Mouse (Mus musculus) MN1 (cell line): ENCODE measurements around the gene Hormad1.
"Not testable (repeated sequence)": the region's sequence is repeated elsewhere in the genome, so short reads cannot be mapped to it uniquely, and the experiment has no call there.

Experiments
- DNase-seq: peaks from one replicate; pipeline ENCODE4 v3.0.0-alpha.2; 2016; ENCODE audit warnings: low spot score

Hormad1 gene

DNA sequence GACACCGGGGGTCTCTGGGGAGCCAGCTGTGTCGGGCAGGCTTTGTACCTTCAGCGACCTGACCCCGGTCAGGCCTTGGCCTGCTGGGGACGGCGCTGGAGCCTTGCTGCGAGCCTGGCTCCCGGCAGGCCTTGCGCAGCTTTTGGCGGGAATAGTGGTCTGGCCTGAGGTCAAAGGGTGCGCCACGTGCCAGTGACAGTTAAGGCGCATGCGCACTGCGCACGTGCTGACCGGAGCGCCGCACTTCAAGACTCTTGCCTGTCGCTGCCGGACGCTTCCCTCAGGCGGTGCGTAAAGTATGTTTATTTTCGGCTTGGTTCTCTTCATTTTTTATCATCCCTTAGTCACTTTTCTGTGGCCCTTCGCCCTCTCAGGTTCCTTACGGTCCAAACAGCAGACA, at the start of gene Hormad1:
Gene Hormad1, plus strand, starts transcription at position 241 of the 400 bp plus-strand sequence.
- no peak for DNase-seq

DNA sequence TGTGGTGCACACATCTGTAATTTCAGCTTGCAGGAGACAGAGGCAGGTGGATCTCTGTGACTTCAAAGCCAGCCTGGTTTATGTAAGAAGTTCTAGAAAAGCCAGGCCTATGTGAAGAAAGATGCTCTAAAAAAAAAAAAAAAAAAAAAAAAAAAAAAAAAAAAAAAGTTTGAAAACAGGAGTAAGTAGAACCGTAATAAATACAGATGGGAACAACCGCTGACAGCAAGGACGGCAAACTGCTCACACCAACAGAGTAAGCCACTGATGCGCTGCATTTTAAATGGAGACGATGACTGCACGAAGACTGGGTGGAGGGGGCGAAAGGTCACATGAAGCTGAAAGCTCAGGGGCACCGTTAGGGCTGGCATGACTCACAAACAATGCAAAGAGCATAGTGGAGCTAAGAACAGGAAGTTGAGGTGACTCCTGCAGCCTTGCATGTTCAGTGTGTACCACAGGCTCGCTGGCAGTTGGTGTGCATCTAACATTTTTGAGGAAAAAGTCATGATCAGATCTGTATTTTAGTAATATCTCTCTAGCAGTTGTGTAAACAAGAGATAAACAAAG, 47.8 kb upstream of the Hormad1 start:
- DNase-seq: no peak

GRCm38 (mm10) chr3:95516614-95517041, 42.8 kb upstream of the Hormad1 start:
- no peak for DNase-seq

DNA sequence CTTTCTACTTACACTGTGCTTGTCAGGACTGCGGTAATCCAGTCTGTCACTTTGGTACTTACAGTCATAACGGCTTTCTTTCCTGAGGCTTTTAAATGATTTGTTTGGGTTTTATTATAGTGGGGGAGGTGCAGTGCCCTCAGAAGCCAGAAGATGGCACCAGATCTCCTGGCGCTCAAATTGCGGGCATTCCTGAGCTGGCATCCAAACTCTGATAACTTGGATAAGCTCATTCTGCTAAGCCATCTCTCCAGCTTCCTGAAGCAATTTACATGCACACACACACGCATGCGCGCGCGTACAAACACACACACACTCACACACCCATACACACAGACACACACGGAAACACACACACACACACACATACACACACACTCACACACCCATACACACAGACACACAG, 42.0 kb upstream of the Hormad1 start:
- peak; percentile 75 for DNase-seq

DNA sequence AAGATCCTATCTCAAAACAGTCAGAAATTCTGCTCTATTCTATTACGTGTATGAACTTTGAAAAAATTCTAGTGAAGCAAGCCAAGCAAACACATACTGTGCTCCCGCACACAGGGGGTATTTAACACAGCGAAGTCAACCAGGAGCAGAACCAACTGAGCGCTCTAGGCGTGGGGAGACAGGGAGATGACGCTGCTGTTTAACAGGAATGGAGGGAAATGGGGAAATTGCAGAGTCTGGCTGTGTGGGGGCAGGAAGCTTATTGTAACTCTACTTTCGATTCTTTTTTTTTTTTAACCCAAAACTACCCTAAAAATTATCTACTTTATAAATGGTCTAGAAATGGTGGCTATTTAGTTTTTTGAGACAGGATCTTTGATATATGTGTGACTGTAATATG, 40.6 kb upstream of the Hormad1 start:
- DNase-seq: no peak

DNA sequence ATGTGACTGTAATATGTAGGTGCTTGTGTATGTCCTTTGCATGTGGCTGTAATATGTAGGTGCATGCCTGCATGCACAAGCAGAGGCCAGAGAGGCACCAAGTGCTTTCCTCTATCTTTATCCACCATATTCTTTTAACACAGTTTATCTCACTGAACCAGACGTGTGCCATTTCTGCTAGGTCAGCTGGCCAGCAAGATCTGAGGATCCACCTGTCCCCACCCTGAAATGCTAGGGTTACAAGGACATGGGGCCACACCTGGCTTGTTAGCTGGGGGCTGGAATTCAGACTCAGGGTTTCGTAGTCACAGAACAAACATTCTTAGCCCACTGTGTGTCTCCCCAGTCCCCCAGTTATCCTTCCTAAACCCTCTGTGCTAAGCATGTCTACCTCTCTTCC, 40.2 kb upstream of the Hormad1 start:
- no peak for DNase-seq

DNA sequence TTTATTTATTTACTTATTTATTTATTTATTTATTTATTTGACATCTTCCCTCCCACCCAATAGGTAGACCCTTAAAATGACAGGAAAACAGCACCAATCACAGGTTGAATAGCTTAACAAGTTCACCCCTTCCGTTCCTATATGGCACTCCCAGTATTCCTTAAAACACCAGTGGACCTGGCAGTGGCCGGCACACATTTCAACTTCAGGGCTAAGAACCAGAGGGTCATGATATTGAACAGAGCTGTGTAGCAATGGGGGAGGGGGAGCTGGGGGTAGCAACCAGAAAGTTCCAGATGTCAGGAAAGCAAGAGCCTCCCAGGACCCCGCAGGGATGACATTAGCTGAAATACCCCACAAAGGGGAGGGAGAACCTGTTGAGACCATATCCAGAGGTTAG, 39.4 kb upstream of the Hormad1 start:
- no peak for DNase-seq

GRCm38 (mm10) chr3:95521168-95521567, 38.3 kb upstream of the Hormad1 start:
- no peak for DNase-seq

DNA sequence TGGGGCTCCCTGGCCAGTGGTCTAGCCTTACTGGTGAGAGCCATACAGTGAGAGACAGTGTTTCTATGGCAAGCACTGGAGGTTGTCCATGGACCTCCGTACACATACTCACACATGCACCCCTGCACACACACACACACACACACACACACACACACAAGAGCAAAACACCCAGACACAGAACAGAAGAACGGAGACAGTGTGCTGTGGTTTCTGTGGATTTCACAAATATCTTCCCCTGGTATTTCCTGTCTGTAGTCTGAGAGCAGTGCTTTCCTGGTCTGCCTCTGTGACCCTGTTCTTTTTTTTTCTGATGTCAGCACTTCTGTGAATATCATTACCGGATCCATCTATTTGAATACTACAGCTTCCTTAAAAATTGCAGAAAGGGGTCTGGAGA, 35.8 kb upstream of the Hormad1 start:
- DNase-seq: no peak

DNA sequence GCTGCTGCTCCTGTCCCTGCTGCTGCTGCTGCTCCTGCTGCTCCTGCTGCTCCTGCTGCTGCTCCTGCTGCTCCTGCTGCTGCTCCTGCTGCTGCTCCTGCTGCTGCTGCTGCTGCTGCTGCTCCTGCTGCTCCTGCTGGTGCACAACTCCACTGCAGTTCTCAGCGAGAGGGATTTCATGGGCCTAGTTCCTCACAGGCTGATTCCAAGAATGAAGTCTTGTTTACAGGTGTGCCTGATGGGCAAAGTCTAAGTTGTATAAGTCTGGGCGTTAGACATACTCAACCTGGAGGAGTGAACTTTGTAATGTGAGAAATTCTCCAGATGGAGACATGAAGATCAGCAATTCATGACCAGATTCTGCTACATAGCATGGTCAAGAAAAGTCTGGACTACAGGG, 34.8 kb upstream of the Hormad1 start:
- DNase-seq: no peak

GRCm38 (mm10) chr3:95526111-95526510, 33.4 kb upstream of the Hormad1 start:
- DNase-seq: no peak

DNA sequence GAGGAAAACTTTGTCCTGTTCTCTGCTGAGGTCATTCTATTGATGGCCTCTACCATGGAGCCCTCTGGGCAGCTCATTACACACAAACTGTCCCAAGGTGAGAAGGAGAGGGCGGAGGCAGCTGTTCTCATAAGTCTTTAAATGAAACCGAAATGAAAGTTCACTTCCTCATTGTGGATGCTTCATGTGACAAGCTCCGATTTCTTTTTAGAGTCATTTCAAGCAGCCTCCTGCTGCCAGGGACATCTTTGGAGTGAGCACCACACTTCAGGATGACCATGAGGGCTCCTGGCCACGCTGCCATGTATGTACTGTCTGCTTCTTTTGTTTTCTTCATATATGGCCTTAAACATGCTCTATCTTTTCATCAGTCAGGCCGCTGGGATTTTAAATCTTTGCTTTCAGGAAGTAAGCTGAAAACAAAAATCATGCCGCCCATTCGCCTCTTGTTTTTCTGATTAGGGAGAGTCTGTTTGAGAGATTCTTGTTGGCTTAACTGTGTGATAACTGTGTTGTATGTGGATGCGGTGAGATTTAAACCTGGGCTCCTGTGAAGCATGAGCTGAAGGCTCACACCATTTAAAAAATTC, 32.8 kb upstream of the Hormad1 start, which contains the start of gene Ctss:
Gene Ctss, plus strand, starts transcription at position 165 of the 590 bp plus-strand sequence.
- DNase-seq: no peak

DNA sequence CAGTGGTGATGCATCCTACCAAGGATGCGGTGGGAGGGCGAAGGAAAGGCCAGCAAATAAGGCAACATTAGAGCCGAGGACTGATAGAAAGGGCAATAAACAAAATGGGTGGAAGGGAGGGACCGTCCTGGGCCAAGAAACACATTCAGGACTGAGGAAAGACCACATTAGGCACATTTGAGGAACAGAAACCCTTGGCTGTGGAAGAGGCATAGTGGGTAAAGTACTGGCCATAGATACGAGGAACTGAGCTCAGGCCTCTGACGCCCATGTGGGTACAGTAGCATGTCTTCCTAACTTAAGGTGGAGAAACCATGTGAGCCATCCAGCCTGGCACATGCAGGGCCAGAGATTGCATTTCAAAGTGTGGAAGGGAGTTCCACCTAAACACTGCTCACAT, 29.7 kb upstream of the Hormad1 start:
- DNase-seq: no peak

- no peak for DNase-seq
Observed at GRCm38 (mm10) chr3:95531025-95531424, 28.5 kb upstream of the Hormad1 start.

- no peak for DNase-seq
Observed at GRCm38 (mm10) chr3:95533364-95533763, 26.1 kb upstream of the Hormad1 start.

DNA sequence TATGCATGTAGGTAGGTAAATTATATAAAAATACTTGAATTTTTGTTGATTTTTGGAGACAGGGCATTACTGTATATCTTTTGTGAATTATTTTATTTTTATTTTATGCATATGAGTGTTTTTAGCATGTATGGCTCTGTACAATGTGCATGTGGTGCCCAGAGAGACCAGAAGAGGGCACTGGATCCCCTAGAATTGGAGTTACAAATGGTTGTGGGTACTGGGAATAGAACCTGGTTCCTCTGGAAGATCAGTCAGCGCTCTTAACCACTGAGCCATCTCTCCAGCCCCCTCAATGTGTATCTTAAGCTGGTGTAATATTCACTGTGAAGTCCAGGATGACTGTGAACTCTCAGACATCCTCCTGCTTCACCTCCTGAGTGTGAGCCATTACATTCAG, 24.6 kb upstream of the Hormad1 start:
- no peak for DNase-seq

DNA sequence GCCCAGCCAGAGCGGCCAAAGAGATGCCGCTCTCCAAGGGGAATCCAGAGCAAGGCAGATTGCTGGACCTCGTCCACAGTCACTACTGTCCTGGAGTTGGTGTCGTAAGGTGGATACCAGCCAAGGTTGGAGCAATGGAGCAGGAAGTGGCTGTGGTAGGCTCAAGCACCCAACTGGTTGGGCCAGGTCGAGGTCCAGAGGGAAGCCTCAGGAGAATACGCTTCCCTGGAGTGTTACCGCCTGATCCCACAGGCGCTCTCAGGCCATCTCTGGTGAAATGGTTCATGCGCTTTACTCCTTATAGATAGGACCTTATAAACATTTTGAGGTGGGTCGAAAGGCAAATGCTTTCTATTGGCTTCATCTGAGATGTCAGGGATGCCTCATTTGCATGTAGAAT, 20.5 kb upstream of the Hormad1 start:
- DNase-seq: no peak

- no peak for DNase-seq
Observed at GRCm38 (mm10) chr3:95539837-95540236, 19.6 kb upstream of the Hormad1 start.

DNA sequence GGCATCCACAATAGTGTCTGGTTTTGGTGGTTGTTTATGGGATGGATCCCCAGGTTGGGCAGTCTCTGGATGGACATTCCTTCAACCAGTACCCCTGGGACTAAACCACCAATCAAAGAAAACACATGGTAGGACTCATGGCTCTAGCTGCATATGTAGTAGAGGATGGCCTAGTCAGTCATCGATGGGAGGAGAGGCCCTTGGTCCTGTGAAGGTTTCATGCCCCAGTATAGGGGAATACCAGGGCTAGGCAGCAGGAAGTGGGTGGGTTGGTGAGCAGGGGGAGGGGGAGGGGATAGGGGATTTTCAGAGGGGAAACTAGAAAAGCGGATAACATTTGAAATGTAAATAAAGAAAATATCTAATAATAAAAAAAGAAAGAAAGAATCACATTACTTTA, 18.3 kb upstream of the Hormad1 start:
- DNase-seq: not testable (repeated sequence)

GRCm38 (mm10) chr3:95542171-95542570, 17.3 kb upstream of the Hormad1 start:
- no peak for DNase-seq

- no peak for DNase-seq
Observed at GRCm38 (mm10) chr3:95542981-95543380, 16.5 kb upstream of the Hormad1 start.

- DNase-seq: peak; percentile 83
Observed at GRCm38 (mm10) chr3:95550176-95550575, 9.3 kb upstream of the Hormad1 start.

DNA sequence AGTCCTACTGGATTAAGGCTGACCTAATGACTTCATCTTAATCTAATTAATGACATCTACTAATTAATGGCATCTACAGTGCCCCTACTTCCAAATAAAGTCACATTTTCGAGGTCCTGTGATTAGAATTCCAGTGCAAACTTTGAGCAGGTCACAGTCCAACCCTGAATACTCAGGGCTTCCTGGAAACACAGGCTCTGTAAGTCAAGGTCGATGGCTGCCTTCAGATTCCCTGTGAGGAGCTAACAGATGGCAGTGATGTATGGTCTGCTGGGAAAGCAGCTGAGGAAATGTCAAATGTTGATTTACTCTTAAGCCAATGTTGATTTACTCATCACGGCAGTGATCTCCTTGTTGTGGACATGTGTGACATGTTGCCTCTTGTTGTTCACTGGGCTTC, 5.5 kb upstream of the Hormad1 start:
- no peak for DNase-seq

- DNase-seq: no peak
Observed at GRCm38 (mm10) chr3:95560738-95561137, 1.3 kb downstream of the Hormad1 start.
